Mouse (Mus musculus): ENCODE measurements around the gene Aldob. TPM values are rescaled to one million over a fixed set of nuclear protein-coding genes. Genes with fewer than 3 reads are reported as not detected.

The Aldob gene
- 4.3 and 5.7 TPM in 2 replicates for polyA plus RNA-seq (2012; rRNA removed)

DNA sequence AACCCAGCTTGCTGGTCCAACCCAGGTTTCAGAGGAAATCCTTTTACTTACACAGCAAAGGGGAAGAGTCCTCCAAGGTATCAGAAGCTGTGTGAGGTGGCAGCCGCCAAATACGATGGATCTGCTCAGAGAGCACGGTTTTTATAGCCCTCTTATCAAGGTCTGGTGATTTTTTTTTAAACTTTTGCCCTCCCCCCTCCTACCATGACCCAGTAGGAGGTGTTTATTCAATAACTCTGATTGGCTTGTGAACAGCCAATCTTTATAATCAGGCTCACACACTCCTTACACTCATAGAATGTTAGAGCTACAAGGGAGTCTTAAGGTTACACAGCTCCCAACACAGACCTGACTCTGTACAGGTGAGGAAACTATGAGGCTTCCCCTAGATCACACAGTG, at the start of gene Aldob:
Gene Aldob (minus strand): TSS at position 164 of the 400 bp plus-strand sequence.
- H3K27ac ChIP-seq (ENCODE audit: insufficient read depth, low read length), result no peak within 1 kb of the TSS
- no peaks in the 10 kb centered on the region for H3K4me1 ChIP-seq (ENCODE audit: control insufficient read depth, insufficient read depth, low read length)
- H3K4me3 ChIP-seq (ENCODE audit: insufficient read depth, low read length), result no peak within 1 kb of the TSS
- no peak for TF ChIP-seq CTCF (IDR thresholded peaks at IDR 0.05; ENCODE audit: extremely low read depth, insufficient read depth, low read length)
- no peak for TF ChIP-seq POLR2A (IDR thresholded peaks at IDR 0.05; ENCODE audit: extremely low read depth, insufficient read depth, low read length)

DNA sequence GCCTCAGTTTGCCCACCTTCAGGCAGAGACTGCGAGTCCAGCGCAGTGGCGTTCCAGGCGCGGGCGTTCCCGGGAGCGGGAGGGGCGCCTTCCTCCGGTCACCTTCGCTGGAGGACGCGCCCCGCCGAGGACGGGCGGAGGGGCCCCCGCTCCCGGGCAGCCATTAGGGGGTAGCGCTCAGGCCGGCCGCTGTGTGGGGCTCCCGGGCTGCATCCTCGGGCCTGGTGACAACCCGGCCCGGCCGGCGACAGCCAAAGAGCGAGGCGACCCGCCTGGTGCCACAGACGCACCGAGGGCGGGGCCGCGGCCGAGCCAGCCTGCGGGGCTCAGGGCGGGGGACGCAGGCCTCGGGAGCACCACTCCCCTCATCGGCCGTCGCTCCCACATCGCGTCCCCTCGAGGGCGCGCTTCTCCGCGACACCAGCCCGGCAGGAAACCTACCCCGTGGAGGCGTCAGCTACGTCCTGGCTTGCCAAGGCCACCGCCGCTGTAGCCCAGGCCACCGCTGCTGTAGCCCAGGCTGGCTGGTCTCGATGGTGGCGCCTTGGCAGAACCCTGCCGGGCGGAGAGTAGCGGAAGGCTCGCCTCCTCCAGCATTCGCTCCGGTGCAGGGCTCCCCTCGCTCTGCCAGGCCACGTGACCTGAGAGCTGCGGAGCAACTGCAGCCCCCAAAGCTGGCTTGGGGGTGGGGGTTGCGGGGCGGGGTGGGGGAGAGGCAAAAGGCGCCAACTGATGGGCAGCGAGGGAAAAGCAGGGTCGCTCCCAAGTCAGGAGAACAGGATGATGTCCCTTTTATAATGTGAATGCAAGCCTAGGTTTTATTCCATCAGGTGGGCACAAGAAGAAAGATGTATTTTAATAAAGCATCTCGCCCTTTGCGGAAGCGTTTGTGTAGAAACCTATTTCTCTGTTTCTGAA, 48.1 kb upstream of the Aldob start, which contains the start of gene Tmem246:
Gene Tmem246 (minus strand): TSS at position 694 of the 918 bp plus-strand sequence.
- H3K27ac ChIP-seq (ENCODE audit: insufficient read depth, low read length), result peak within 1 kb of the TSS; percentile 100
- TF ChIP-seq POLR2A (IDR thresholded peaks at IDR 0.05; ENCODE audit: extremely low read depth, insufficient read depth, low read length) (peak; percentile 58; the same call in 1 of the 2 replicates), CTCF (IDR thresholded peaks at IDR 0.05; ENCODE audit: extremely low read depth, insufficient read depth, low read length) (no peak)
- peaks cover 3% of the 10 kb centered on the region; the same call in 1 of the 2 replicates for H3K4me1 ChIP-seq (ENCODE audit: control insufficient read depth, insufficient read depth, low read length)
- peak within 1 kb of the TSS; percentile 100 for H3K4me3 ChIP-seq (ENCODE audit: insufficient read depth, low read length)

DNA sequence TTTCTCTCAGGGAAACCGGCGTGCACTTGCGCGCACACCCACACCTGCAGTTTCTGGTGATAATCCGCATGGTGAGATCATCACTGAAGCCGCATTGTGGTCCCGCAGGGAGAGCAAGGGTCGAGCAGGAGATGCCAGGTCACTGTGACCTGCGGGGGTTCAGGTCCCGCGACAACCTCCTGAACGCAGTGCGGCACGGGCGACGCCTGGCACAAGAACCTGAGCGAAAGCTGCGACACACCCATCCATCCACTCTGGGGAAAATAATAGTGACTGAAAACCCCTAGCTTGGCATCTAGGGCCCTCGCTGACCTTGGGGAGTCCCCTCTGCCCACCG, 47.5 kb upstream of the Aldob start:
- no peak for TF ChIP-seq CTCF (IDR thresholded peaks at IDR 0.05; ENCODE audit: extremely low read depth, insufficient read depth, low read length)
- H3K27ac ChIP-seq (ENCODE audit: insufficient read depth, low read length), result peak overlapping the region; percentile 100
- H3K4me3 ChIP-seq (ENCODE audit: insufficient read depth, low read length), result peak overlapping the region; percentile 100
- H3K4me1 ChIP-seq (ENCODE audit: control insufficient read depth, insufficient read depth, low read length), result peaks cover 3% of the 10 kb centered on the region; the same call in 1 of the 2 replicates

DNA sequence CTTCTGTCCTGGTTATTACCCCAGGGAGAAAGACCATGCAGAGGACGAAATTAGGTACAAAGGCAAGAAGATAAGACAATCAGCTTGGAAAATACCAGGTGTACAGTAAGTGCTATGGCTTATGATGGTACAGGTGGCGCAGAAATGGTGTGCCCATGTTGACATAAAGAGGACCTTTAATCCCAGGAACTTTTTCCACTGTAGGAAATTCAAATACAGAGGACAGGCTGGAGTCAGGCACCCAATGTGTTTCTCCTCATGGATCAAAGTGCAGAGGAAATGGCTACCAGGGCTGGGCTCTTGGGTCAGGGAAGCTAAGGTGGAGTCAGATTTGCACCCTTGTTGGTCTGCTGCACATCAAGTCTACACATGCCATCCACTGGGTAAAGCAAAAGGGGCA, 40.8 kb upstream of the Aldob start:
- no peak overlapping the region for H3K27ac ChIP-seq (ENCODE audit: insufficient read depth, low read length)
- H3K4me1 ChIP-seq (ENCODE audit: control insufficient read depth, insufficient read depth, low read length), result peaks cover 5% of the 10 kb centered on the region; the same call in 1 of the 2 replicates
- no peak for TF ChIP-seq CTCF (IDR thresholded peaks at IDR 0.05; ENCODE audit: extremely low read depth, insufficient read depth, low read length)
- TF ChIP-seq POLR2A (IDR thresholded peaks at IDR 0.05; ENCODE audit: extremely low read depth, insufficient read depth, low read length), result no peak
- H3K4me3 ChIP-seq (ENCODE audit: insufficient read depth, low read length), result no peak overlapping the region

DNA sequence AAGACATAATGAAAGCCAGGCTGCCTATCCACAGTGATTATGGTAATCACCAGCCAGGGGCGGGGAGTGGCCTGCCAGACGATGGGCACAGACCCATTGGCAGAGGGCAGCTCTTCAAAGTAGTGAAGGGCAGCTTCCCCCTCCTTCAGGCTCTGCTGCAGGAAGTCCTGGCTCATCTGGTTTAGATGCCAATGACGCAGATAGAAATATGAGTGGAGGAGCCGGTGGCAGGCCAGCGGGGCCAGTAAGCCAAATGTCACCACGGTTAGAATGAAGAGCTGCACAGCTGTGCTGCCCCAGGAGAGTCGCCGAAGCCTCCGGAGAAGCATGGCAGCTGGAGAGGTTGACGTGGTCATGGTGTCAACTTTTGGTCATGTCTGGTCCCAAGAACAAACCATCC, 37.5 kb upstream of the Aldob start:
- H3K4me3 ChIP-seq (ENCODE audit: insufficient read depth, low read length), result no peak overlapping the region
- no peak overlapping the region for H3K27ac ChIP-seq (ENCODE audit: insufficient read depth, low read length)
- peaks cover 4% of the 10 kb centered on the region for H3K4me1 ChIP-seq (ENCODE audit: control insufficient read depth, insufficient read depth, low read length)
- TF ChIP-seq POLR2A (IDR thresholded peaks at IDR 0.05; ENCODE audit: extremely low read depth, insufficient read depth, low read length) (no peak), CTCF (IDR thresholded peaks at IDR 0.05; ENCODE audit: extremely low read depth, insufficient read depth, low read length) (no peak)

DNA sequence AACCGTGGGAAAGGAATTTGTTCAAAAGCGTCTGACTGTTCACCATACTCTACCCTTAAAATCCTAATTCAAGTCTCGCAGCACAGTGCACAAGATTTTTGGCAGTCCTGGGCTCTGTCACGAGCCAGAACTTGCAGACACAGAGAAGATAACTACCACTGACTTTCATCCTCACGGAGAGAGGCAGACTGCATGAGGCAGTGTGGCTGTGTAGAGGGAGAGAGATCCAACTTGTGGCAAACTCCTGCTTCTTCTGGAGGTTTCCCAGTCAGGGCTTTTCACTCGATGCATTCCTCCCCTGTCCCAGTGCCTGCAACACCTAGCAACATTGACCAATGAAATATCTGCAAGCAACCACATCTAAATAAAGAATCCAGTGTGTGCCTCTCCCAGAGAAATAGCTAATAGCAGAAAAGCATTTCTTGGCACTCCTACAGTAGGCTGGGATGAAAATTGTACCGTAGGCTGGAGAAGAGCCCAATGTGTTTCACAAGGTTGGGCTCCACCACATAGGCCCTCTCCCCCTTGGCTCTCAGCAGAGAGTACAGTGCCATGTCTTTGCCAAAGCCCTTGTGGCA, 36.3 kb upstream of the Aldob start:
- no peak overlapping the region for H3K27ac ChIP-seq (ENCODE audit: insufficient read depth, low read length)
- peaks cover 4% of the 10 kb centered on the region for H3K4me1 ChIP-seq (ENCODE audit: control insufficient read depth, insufficient read depth, low read length)
- H3K4me3 ChIP-seq (ENCODE audit: insufficient read depth, low read length), result no peak overlapping the region
- no peak for TF ChIP-seq CTCF (IDR thresholded peaks at IDR 0.05; ENCODE audit: extremely low read depth, insufficient read depth, low read length)
- TF ChIP-seq POLR2A (IDR thresholded peaks at IDR 0.05; ENCODE audit: extremely low read depth, insufficient read depth, low read length), result no peak

DNA sequence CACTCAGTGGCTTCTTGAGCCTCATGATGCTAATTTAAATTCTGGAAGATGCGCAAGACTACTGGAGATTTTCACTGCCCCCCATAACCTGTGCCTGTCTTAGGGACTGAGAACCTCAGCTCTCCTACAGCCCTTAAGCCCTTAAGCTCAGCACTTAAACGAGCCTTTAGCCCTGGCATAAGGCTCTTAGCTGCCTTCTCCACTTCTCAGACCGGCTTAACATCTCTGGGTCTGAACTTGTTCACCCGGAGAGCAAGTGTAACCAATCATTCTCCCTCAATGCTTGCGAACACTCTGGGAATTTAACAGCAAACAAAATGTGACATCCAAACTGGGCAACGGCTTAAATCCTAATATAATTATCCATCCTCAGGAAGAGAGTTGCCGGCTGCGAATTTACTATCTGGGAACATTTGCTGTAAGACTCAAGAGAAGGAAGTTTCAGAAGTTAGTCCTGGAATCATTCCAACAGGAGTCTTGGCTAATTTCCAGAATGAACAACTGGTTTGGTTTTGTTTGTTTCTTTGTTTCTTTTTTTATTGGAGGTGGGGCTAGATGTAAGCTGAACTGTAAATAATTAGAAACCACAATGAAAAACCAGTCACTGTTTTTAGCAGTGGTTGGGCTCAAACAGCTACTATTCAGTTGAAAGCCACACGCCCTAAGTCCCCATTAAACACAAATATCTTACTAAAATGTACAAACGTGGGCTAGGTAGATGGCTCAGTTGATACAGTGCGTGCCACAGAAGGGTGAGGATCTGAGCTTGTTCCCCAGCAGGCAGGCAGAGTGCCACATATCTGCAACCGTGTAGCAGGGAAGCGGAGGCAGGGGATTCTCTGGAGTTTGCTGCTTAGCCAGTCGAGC, 34.9 kb upstream of the Aldob start:
- Histone ChIP-seq H3K4me3 (ENCODE audit: insufficient read depth, low read length) (no peak overlapping the region), H3K27ac (ENCODE audit: insufficient read depth, low read length) (peak overlapping the region; percentile 59; the same call in 1 of the 2 replicates), H3K4me1 (ENCODE audit: control insufficient read depth, insufficient read depth, low read length) (peaks cover 4% of the 10 kb centered on the region)
- no peak for TF ChIP-seq CTCF (IDR thresholded peaks at IDR 0.05; ENCODE audit: extremely low read depth, insufficient read depth, low read length)
- TF ChIP-seq POLR2A (IDR thresholded peaks at IDR 0.05; ENCODE audit: extremely low read depth, insufficient read depth, low read length), result no peak

DNA sequence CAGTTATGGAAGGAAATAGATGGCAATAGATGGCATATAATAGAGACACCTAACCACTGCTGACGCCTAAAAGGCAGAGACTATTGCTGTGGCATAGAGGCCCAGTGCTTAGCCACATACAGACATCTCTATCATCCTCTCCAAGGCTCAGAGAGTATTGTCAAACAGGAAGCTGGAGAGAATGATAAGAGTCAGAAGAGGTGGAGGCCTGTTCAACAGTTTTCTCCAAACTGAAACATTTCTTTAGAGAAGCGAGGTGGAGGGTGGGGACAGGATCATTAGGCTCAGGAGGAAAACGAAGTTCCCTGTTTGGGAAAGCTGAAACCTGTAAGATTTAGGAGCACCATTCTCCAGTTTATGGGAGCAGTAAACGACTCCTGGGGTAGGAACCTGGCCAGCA, 31.9 kb upstream of the Aldob start:
- H3K4me3 ChIP-seq (ENCODE audit: insufficient read depth, low read length), result no peak overlapping the region
- TF ChIP-seq CTCF (IDR thresholded peaks at IDR 0.05; ENCODE audit: extremely low read depth, insufficient read depth, low read length) (no peak), POLR2A (IDR thresholded peaks at IDR 0.05; ENCODE audit: extremely low read depth, insufficient read depth, low read length) (no peak)
- H3K27ac ChIP-seq (ENCODE audit: insufficient read depth, low read length), result no peak overlapping the region
- H3K4me1 ChIP-seq (ENCODE audit: control insufficient read depth, insufficient read depth, low read length), result peaks cover 4% of the 10 kb centered on the region

DNA sequence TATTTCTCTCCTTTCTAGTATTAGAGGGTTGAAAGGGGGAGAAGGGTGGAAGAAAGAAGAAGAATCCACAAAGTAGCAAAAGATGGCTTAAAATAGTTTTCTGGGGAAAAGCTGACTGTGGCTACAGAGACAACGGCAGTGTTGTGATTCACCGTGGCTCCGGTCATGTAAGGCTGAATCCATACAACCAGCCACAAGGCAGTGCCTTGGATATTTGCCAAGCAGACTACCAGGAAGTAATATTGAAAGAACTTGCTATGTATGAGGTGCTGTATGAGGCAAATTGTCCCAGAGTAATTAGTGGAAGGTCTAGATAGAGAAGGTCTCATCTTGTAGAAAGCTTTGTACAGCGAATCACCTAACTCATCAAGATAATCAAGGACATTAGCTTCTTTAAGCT, 22.8 kb upstream of the Aldob start:
- TF ChIP-seq POLR2A (IDR thresholded peaks at IDR 0.05; ENCODE audit: extremely low read depth, insufficient read depth, low read length) (no peak), CTCF (IDR thresholded peaks at IDR 0.05; ENCODE audit: extremely low read depth, insufficient read depth, low read length) (no peak)
- Histone ChIP-seq H3K4me3 (ENCODE audit: insufficient read depth, low read length) (no peak overlapping the region), H3K27ac (ENCODE audit: insufficient read depth, low read length) (no peak overlapping the region), H3K4me1 (ENCODE audit: control insufficient read depth, insufficient read depth, low read length) (peaks cover 2% of the 10 kb centered on the region)
